Mouse (Mus musculus): ENCODE measurements around the gene Fam57b.

DNA sequence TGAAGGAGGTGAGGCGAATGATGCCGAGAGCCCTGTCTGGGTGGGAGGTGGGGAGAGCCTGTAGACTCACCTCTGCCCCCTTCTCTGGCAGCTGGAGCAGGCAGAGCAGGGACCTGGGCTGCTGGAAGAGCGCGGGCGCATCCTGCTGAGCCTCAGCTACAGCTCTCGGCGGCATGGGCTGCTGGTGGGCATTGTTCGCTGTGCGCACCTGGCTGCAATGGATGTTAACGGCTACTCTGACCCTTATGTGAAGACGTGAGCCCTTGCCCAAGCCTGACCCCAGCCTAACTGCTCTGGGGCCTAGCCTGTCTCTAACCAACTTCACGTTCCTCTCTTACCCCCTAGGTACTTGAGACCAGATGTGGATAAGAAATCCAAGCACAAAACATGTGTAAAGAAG, 53.7 kb downstream of the Fam57b start:
- TF ChIP-seq POLR2A (IDR thresholded peaks at IDR 0.05; ENCODE audit: control insufficient read depth, low read depth, low read length) = no peak
- TF ChIP-seq CTCF (IDR thresholded peaks at IDR 0.05; ENCODE audit: control insufficient read depth, insufficient read depth, insufficient replicate concordance, low read depth, low read length) = no peak

Measured in testis, adult 2 months (tissue).